Mouse (Mus musculus) liver, postnatal 0 days (tissue): ENCODE measurements around the gene Raver1.

Experiments
- CTCF ChIP-seq: sonication (generic); IDR thresholded peaks from 2 replicates; pipeline ENCODE4 v1.5.1; 2016; ENCODE audit warnings: antibody characterized with exemption, low read depth
- EP300 ChIP-seq: IDR thresholded peaks from 2 replicates; pipeline ENCODE4 v1.6.1; 2016; ENCODE audit warnings: antibody characterized with exemption, low read depth, mild to moderate bottlenecking

GRCm38 (mm10) chr9:21041308-21041707 is 50.5 kb downstream of the Raver1 start:
- TF ChIP-seq CTCF (no peak), EP300 (no peak)
